Mouse (Mus musculus): ENCODE data around the gene Scamp1.

GRCm38 (mm10) chr13:94328063-94328462, 42.4 kb upstream of the Scamp1 start:
- TF ChIP-seq CTCF (IDR thresholded peaks at IDR 0.05; ENCODE audit: low read depth) (no peak), EP300 (IDR thresholded peaks at IDR 0.05; ENCODE audit: low read depth) (no peak)
